Mouse (Mus musculus) embryo, embryonic 10 days (tissue): Measurements from ENCODE around the gene Prickle4.
"Not testable (repeated sequence)": the region's sequence is repeated elsewhere in the genome, so short reads cannot be mapped to it uniquely, and the experiment has no call there.

Source experiments
- DNase-seq: peaks from one replicate; pipeline ENCODE4 v3.0.0-alpha.2; 2015; ENCODE audit warnings: low spot score

Prickle4 gene

DNA sequence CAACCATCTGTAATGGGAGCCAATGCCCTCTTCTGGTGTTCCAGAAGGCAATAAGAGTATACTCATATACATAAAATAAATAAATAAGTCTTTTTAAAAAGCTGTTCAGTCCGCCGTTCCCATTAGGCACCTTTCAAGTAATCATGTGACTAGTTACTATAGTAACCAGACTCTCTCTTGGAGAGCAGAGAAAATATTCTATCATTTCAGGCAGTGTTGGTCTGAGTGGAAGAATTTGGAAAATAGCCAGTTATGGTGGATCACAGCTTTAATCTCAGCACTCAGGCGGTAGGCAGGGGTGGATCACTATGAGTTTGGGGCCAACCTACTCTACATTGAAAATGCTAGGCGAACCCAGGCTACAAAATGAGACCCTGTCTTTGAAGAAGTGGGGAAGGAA, 25.4 kb downstream of the Prickle4 start:
- no peak for DNase-seq

DNA sequence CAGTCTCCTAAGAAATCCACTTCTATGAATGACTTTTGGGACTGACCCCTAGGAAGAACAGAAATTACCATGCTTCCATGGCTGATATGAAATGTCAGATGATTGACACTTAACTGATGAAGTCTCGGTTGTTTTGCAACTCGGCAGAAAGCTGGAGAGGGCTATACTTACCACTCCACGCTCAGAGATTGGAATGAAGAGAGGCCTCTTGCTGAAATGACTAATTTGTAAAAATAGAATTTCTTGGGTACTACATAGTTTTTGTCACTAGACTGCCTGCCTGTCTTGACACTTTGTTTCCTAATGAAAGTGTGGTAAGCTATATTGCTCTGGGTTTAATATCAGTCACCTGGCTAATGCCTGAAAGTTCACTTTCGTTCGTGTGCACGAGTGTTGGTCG, 30.1 kb downstream of the Prickle4 start:
- DNase-seq: no peak

DNA sequence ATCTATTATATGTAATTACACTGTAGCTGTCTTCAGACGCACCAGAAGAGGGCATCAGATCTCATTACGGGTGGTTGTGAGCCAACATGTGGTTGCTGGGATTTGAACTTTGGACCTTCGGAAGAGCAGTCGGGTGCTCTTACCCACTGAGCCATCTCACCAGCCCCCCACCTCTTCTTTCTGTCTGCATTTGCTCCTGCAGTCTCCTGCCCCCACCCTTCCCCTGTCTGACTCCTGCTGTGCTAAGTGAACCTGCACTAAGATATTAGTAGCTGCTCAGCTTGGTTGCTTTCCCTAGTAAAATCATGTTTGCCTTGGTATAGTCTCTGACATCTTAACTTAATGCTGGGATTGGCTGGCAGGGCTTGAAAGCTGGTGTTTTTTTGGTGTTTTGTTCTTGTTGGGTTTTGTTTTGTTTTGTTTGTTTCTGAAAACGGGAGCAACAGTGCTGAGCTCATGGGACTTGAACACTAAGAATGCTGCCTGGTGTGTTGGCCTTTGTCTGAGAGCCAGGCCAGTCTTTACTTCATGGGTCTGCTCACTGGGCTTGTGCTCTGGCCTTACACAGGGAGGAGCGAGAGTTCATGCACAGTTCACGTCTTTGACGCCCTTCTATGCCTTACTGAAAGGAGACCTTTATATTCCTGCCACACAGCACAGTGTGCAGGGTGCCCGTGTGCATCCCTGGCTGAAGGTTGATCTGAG, 31.4 kb downstream of the Prickle4 start:
- peak; percentile 82 for DNase-seq

DNA sequence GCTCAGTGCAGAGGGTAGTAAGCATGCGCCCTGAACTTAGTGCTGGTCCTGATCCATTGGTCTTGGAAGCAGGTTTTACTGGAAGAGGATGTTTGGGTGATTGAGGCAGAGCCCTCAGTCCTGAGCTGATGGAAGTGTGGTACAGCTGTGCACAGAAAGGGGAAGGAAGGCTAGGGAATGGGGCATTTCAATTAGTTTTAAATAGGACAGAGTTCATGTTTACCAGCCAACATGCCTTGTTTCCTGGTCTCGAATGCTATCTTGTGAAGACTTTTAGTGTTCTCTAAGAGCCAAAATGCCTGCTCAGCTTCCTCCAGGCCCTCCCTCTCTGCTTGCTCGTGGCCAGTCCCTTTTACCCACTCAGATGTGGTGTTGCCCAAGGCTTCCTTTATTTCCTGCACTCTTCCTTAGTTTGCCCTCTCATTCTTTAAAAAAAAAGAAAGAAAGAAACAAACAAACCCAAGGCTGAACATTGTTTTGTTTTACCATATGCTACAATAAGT, 35.7 kb downstream of the Prickle4 start:
- no peak for DNase-seq

- DNase-seq: no peak
These were observed 36.6 kb downstream of the Prickle4 start for GRCm38 (mm10) chr17:47657901-47658300.

GRCm38 (mm10) chr17:47655697-47656096, 38.8 kb downstream of the Prickle4 start:
- no peak for DNase-seq

DNA sequence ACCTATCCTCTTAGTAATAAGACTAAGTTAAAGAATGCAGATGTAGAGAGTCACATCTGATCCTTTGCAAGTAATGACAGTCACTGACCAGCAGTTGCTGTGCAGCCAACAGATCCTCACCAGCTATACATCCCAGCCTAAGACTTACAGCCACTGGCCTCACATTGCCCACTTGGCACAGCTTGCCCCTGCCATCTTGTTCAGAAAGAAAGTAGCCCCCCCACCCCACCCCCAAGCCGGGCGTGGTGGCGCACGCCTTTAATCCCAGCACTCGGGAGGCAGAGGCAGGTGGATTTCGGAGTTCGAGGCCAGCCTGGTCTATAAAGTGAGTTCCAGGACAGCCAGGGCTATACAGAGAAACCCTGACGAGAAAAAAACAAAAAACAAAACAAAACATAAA, 40.2 kb downstream of the Prickle4 start:
- DNase-seq: not testable (repeated sequence)

DNA sequence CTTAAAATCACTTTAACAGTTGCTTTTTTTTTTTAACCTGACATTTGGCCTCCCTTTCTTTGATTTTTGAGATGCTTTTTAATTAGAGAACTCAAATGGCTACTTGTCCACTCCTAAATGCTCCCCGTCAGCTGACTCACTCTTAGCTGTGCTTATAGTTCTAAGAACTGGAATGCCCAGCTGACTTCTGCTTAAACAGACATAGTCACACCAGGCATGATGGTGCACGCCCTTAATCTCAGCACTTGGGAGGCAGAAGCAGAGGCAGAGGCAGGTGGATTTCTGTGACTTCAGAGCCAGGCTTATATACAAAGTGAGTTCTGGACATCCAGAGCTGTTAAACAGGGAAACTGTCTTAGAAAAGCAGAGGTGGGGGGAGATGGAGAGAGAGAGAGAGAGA, 42.6 kb downstream of the Prickle4 start:
- no peak for DNase-seq

DNA sequence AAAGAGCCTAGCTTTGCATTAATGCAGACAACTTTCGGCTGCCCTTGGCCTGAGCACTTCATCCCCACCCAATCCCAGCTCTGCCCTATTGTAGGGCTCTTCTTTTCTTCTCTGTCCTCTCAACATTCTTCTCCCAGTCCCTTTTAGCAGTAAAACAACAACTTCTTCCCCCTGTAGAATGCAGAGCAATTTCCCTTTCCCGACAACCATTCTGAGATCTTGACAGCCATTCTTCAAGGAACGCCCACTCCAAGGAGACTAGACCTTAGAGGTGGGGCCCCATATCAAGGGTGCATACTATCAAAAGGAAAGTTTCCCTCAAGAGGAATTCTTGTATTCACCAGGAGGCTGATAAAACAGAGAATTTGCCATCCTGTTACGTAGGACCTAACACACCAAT, 45.6 kb downstream of the Prickle4 start:
- peak; percentile 29 for DNase-seq

- peak; percentile 76 for DNase-seq
These were observed 47.9 kb downstream of the Prickle4 start for GRCm38 (mm10) chr17:47646683-47647082.

DNA sequence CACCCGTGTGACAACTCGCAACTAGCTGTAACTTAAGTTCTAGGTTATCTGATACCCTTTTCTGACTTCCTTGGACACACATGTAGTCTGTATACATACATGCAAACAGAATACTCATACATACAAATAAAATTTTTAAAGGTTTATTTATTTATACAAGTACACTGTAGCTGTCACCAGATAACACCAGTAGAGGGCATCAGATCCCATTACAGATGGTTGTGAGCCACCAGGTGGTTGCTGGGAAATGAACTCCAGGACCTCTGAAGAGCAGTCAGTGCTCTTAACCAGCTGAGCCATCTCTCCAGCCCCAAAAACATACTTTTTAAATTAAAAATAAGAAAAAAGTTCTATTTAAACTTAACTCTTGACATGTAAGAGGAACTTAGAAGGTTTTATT, 51.5 kb downstream of the Prickle4 start:
- no peak for DNase-seq
